Mouse (Mus musculus): Measurements from ENCODE around the gene Usf2.

Usf2 gene

DNA sequence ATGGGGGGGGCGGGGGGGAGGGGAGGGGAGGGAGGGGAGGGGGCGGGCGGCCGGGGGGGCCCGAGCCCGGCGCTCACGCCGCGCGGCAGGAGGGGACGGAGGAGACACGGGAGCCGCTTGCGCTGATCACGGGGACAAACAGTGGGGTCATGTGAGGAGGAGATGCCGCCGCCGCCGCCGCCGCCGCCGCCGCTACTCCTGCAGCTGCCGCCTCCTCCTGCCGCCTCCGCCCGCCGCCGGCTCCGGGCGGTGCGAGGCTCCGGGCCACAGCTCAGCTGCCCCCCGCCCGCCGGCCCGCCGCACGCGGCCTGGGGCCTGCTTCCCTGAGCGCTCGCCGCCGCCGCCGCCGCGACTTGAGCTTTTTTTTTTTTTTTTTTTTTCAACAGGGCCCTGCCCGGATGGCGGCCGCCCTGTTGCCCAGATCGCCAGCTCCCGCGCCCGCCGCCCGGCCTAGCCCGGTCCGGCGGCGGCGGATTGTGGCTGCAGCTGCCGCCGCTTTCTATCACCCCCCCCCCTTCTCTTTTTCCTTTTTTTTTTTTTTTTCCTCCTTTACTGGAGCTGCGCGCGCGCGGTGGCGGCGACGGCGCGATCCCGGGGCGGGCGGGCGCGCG, at the start of gene Usf2:
Gene Usf2 (minus strand): TSS at position 48 of the 611 bp plus-strand sequence.
- peak; percentile 82 for DNase-seq (ENCODE audit: low spot score)

DNA sequence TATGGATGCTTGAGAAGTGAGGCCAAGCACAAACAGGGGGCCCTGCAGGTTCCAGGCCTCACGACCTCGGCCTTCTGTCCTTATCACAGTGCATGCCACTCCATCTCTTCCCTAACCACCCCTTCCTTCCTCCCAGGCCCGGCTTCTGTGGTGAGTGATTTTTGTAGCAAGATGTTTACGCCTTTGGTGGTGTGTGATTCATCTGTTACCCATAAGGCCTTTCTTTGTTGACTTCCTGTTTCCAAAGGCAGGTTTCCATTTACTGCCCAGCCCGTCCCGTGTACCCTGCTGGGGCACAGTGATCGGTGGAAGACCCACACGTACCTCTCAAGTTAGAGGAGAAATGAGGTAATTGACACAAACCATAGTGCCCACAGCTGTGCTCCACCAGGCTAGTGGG, 46.0 kb upstream of the Usf2 start:
- DNase-seq (ENCODE audit: low spot score) = no peak

DNA sequence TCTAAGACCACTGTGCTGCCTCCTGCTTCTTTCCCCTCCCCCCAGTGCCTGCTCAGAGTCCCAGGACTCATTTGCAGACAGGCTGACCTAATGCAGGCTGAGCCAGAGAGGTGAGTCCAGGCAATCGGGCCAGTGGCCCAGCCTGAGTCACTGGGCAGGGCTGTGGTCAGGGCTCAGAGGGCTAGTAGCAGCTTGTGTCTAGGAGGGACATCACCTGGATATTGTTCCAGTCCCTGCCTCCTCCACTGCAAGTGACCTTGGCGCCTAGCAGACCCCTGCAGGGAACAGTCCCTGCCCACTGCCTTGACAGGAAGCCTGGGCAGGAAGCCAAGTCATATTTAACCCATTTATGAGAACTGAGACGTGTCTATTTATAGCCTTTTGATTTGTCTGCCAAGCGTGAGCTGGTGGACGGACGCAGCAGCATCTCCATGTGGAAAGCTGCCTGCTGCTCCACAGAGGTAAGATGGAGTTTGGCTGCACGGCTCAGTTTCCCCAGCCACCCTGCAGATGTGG, 44.0 kb upstream of the Usf2 start:
- peak; percentile 57 for DNase-seq (ENCODE audit: low spot score)

DNA sequence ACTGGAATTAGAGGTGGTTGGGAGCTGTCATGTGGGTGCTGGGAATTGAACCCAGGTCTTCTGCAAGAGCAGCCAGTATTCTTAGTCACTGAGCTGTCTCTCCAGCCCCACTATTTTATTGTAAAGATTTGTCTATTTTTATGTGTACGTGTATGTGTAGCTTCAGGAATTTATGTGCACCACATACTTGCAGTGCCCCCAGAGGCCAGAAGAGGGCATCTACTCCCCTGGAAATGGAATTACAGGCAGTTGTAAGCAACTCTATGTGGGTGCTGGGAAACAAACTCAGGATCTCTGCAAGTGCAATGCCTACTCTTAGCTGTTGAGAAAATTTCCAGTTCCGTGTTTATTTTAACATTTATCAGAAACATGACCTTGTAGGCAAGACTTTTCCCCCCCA, 39.9 kb upstream of the Usf2 start:
- DNase-seq (ENCODE audit: low spot score) = no peak

GRCm38 (mm10) chr7:30993986-30994385, 37.4 kb upstream of the Usf2 start:
- DNase-seq (ENCODE audit: low spot score) = no peak

DNA sequence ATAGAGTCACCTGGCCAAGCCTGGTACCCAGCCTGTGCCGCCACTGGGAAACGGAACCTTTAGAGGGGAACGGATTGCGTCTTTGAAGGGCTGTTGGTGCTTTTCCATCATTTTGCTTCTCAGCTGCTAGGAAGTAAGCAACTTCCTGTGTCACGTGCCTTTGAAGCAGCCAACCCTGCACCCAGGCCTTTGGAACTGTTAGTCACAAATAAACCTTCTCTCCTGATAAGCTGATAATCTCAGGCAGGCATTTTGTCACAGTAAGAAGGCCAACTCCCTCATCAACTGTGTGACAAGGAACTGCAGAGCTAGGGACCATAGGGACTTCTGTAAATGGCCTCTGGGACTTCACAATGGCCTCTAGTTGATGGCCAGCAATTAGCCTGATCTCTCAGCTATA, 35.5 kb upstream of the Usf2 start:
- no peak for DNase-seq (ENCODE audit: low spot score)

- DNase-seq (ENCODE audit: low spot score) = no peak
Observed at GRCm38 (mm10) chr7:30988519-30989162, 32.0 kb upstream of the Usf2 start.

DNA sequence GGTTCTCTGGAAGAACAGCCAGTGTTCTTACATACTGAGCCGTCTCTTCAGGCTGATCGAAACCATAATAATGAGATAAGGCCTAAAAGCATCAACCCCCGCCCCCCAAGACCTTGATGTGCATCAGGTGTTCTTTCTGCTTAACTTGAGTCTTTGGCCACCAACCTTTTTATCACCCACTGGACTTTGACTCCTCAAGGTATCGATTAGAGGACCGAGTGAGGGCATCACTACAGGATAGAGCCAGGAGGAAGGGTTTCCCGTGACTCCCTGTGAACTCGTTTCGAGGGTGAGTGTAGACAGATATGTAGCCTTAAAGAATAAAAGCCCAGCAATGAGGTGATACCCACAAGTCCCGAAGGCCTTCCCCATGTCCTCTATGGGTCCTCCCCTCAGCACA, 28.8 kb upstream of the Usf2 start:
- DNase-seq (ENCODE audit: low spot score) = no peak

- DNase-seq (ENCODE audit: low spot score) = no peak
Observed at GRCm38 (mm10) chr7:30981703-30982102, 25.1 kb upstream of the Usf2 start.

- DNase-seq (ENCODE audit: low spot score) = peak; percentile 91
Observed at GRCm38 (mm10) chr7:30973501-30974289, 17.1 kb upstream of the Usf2 start, which contains the start of gene Fam187b. TSS of gene Fam187b (plus strand) at chr7:30973790.

- DNase-seq (ENCODE audit: low spot score) = no peak
Observed at GRCm38 (mm10) chr7:30973251-30973500, 16.6 kb upstream of the Usf2 start, which contains the start of gene Lsr. TSS of gene Lsr (minus strand) at chr7:30973464.

DNA sequence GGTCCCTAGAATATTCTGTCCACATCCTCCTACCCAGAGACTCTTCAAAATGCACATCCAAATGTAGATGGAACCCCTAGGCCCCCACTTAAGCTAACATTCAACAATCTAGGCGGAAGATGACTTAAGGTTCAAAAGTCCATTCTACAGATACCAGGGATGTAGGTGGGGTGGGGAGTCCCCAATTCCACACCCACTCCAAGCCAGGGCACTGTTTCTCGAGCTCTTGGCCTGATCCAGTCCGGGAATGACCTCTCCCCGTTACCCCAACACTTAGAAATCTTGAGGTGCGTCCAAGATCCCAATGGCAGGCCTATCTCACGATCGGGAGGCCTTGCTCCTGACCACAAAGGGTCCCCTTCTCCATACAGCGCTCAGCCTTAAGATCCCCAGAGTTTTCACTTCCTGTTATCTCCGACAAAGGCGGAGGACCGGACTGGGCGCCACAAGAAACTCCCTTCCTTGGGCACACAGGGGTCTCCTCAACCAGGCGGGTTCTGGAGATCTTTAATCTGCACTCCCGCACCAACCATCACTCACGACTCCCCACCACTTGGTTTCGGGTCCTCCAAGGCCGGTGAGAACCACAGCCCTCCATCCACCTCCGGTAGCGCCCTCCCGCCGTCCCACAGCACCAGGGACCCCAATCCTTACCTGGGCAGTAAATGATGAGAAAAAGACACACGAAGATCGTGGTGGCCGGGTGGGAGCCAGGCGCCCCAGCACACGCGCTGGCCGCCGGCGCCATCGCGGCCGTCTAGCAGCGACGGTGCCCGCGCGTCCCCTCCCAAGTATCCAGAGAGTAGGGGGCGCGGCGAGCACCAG, 16.0 kb upstream of the Usf2 start:
- DNase-seq (ENCODE audit: low spot score) = no peak

DNA sequence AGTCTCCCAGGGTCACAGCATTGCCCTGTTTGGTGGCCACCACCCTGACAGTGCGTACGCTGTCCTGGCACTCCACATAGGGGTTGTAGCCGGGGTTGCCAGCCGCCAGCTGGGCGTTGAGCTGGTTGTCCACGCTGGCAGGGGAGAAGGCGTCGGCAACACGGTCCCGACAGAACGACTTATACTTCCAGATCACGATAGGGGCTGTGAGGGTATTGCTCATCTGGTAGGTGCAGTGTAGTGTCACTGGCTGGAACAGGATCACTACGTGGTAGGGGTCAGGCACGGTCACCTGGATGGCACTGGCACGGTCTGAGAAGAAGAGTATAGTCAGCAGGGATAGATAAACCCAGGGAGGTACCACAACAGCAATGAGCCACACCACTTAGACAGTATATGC, 15.3 kb upstream of the Usf2 start:
- DNase-seq (ENCODE audit: low spot score) = no peak

GRCm38 (mm10) chr7:30969174-30969573, 12.6 kb upstream of the Usf2 start:
- DNase-seq (ENCODE audit: low spot score) = no peak

GRCm38 (mm10) chr7:30968611-30969010, 12.0 kb upstream of the Usf2 start:
- no peak for DNase-seq (ENCODE audit: low spot score)

- no peak for DNase-seq (ENCODE audit: low spot score)
Observed at GRCm38 (mm10) chr7:30966657-30967056, 10.1 kb upstream of the Usf2 start.

GRCm38 (mm10) chr7:30965677-30966076, 9.1 kb upstream of the Usf2 start:
- DNase-seq (ENCODE audit: low spot score) = no peak

DNA sequence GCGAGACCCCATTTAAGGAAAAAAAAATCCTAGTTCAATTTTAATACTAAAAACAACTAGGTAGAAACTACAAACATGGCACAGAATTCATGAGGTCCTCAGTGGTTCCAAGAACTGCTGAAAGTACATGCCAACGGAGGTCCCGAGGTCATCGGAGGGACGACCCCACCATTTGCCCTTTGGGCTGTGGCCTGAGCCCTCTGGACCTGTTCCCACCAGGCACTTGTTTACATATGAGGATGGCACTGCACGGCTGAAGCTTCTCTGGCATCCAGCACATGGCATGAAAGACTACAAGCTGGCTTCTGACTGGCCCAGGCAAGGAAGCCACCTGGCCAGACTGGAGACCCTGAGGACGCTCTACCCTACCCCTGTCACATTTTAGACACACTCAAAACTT, 7.8 kb upstream of the Usf2 start:
- DNase-seq (ENCODE audit: low spot score) = no peak

DNA sequence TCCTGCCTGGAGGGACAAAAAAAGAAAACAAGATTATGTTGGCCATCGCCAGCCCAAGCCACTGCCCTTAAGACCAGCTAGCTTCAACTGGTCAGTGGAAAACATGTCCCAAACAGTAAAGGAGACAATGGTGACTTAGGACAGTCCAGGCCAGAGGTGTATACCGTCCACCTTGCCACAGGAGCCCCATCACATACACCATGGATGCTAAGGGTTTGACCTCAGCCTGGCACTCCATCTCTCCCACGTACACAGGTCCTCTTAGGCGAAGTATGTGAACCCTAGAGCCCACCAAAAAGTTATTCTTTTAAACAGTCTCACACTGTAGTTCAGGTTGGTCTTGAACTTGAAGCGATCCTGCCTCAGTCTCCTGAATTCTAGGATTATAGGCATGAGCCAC, 6.3 kb upstream of the Usf2 start:
- no peak for DNase-seq (ENCODE audit: low spot score)

GRCm38 (mm10) chr7:30959786-30960349, 3.3 kb upstream of the Usf2 start:
- DNase-seq (ENCODE audit: low spot score) = no peak

DNA sequence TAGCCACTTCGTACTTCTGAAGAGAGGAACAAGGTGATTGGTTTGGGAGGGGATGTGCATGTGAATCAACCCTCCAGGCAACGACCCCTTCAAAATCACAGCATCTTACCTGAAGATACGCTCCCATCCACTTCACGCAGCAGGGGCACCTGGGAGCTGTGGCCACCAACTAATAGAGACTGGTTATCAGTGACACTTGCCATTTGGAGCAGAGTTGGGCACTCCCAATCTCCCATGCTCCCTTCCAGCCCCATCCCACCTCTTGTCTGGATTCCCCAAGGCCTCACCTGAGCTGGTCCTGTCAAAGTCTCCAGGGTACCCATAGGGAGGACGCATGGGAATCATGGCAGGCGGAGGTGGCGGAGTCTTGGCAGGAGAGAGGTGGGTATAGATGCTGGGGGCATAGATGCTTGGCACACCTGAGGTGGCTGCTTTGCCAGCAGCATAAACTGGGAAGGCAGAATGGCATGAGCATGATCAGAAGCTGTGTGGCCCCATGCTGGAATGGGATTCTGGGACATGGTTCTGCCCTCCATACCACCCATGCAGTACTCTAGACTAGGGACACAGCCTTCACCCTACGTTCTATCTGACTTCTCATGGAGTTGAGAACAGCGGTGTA, 2.4 kb upstream of the Usf2 start:
- DNase-seq (ENCODE audit: low spot score) = no peak
